In genomic region chr17:78937229-78937853, GRCm38 (mm10) we compare ENCODE assay signal across 8 mouse cellular contexts. TPM values are rescaled to one million over a fixed set of nuclear protein-coding genes. Genes with fewer than 3 reads are reported as not detected.
DNase-seq lines count a peak whose midpoint lies in the region; ATAC-seq and TF ChIP-seq lines count a peak whose summit lies in the region.

No protein-coding gene starts in this region.

- H3K27me3 ChIP-seq in ES-Bruce4 (ENCODE audit: control insufficient read depth, insufficient read depth, low read length, poor library complexity, severe bottlenecking), result no peaks in the 10 kb centered on the region
- H3K27me3 ChIP-seq in forebrain, embryonic 12.5 days, result no peaks in the 10 kb centered on the region
- H3K27me3 ChIP-seq in liver, embryonic 12.5 days (replicated peaks), result no peaks in the 10 kb centered on the region

- no peaks in the 10 kb centered on the region for H3K4me1 ChIP-seq in ES-Bruce4 (ENCODE audit: control insufficient read depth, insufficient read depth, low read length)
- H3K4me1 ChIP-seq in forebrain, embryonic 12.5 days, result peaks cover 21% of the 10 kb centered on the region
- H3K4me1 ChIP-seq in liver, embryonic 12.5 days, result peaks cover 46% of the 10 kb centered on the region

- peak overlapping the region; percentile 85 for H3K4me3 ChIP-seq in ES-Bruce4 (ENCODE audit: low read depth, low read length)
- peak overlapping the region; percentile 76 for H3K4me3 ChIP-seq in forebrain, embryonic 12.5 days (replicated peaks)
- peak overlapping the region; percentile 90 for H3K4me3 ChIP-seq in liver, embryonic 12.5 days

- no peak for TF ChIP-seq EP300 in ES-Bruce4 (IDR thresholded peaks at IDR 0.05; ENCODE audit: insufficient read depth, low read depth, low read length)

- H3K9me3 ChIP-seq in ES-Bruce4 (replicated peaks; ENCODE audit: control insufficient read depth, insufficient read depth, low read length, poor library complexity, severe bottlenecking), result no peaks in the 10 kb centered on the region
- H3K9me3 ChIP-seq in forebrain, embryonic 12.5 days, result no peaks in the 10 kb centered on the region
- no peaks in the 10 kb centered on the region for H3K9me3 ChIP-seq in liver, embryonic 12.5 days (replicated peaks)

- H3K27ac ChIP-seq in ES-Bruce4 (ENCODE audit: insufficient read depth, low read length), result no peak overlapping the region
- H3K27ac ChIP-seq in forebrain, embryonic 12.5 days, result 0 out of 2 replicates have a peak overlapping the region, but pooled peaks have one; percentile 31
- H3K27ac ChIP-seq in liver, embryonic 12.5 days, result peak overlapping the region; percentile 61

- no peak for TF ChIP-seq POLR2A in ES-Bruce4 (IDR thresholded peaks at IDR 0.05; ENCODE audit: insufficient read depth, low read length)

- peaks cover 33% of the 10 kb centered on the region for H3K36me3 ChIP-seq in ES-Bruce4 (ENCODE audit: control insufficient read depth, insufficient read depth, low read length, poor library complexity, severe bottlenecking)
- peaks cover 42% of the 10 kb centered on the region for H3K36me3 ChIP-seq in forebrain, embryonic 12.5 days (replicated peaks)
- H3K36me3 ChIP-seq in liver, embryonic 12.5 days, result peaks cover 51% of the 10 kb centered on the region

- ATAC-seq in forebrain, embryonic 12.5 days (ENCODE audit: low FRiP score), result peak; percentile 30; the same call in 1 of the 2 replicates
- peak; percentile 30 for ATAC-seq in liver, embryonic 12.5 days

- peak overlapping the region; percentile 24 for H3K9ac ChIP-seq in ES-Bruce4 (ENCODE audit: low read depth, poor library complexity, severe bottlenecking)
- peak overlapping the region; percentile 76 for H3K9ac ChIP-seq in forebrain, embryonic 12.5 days
- peak overlapping the region; percentile 81 for H3K9ac ChIP-seq in liver, embryonic 12.5 days

- WGBS in forebrain, embryonic 12.5 days, result 10% methylated on average over 26 of the region's 26 CpGs
- 6% methylated on average over 26 of the region's 26 CpGs for WGBS in liver, embryonic 12.5 days (ENCODE audit: insufficient replicate concordance)

- peak; percentile 90 for DNase-seq in heart, adult 11 months
- DNase-seq in heart, postnatal 25 days (ENCODE audit: low spot score), result no peak
- peak; percentile 18 for DNase-seq in testis, postnatal 14 days (ENCODE audit: low spot score)
- no peak for DNase-seq in spleen, adult 12 weeks (ENCODE audit: low spot score)
- DNase-seq in left cerebral cortex, adult 8-10 months (ENCODE audit: low spot score in 2 of 2), result no peak

- intact Hi-C loops in heart, postnatal 25 days (cut with DNase I), result loop anchor here (2.0 to 5.0 kb wide), 3 partner anchors 55 to 100 kb away; partner anchors contain the start of genes Eif2ak2, Gpatch11, Heatr5b and Prkd3

- TF ChIP-seq CTCF in ES-Bruce4 (IDR thresholded peaks at IDR 0.05; ENCODE audit: low read depth, low read length), result no peak

- H3K4me2 ChIP-seq in forebrain, embryonic 12.5 days, result peak overlapping the region; percentile 77
- peak overlapping the region; percentile 87 for H3K4me2 ChIP-seq in liver, embryonic 12.5 days

RNA-seq across cellular contexts. Expression of gene Ndufaf7, which starts 0.4 kb away (rescaled TPM):
- 10 to 100 TPM; 47.3 to 48.6 TPM for total RNA-seq in heart, postnatal 25 days (2021)
- polyA plus RNA-seq in ES-Bruce4 (2011; ENCODE audit: insufficient read depth, insufficient read length, low read depth, missing spikeins), result 54.5 and 64.2 TPM in 2 replicates
- polyA plus RNA-seq in forebrain, embryonic 12.5 days (2016; fragmentation: Nextera tagmentation; extraction: Ambion mirVana), result 46.3 and 55.6 TPM in 2 replicates
- polyA plus RNA-seq in liver, embryonic 12.5 days (2016; fragmentation: Nextera tagmentation; extraction: Ambion mirVana), result 38.7 and 41.8 TPM in 2 replicates
- total RNA-seq in left cerebral cortex, adult 8-10 months (2022), result 10 to 100 TPM; 47.1 to 57.8 (median 51.7) TPM

RNA-seq across cellular contexts. Expression of gene Cebpz, which starts 0.5 kb away (rescaled TPM):
- total RNA-seq in heart, postnatal 25 days (2021), result 10 to 100 TPM; 18.9 to 19.2 TPM
- polyA plus RNA-seq in ES-Bruce4 (2011; ENCODE audit: insufficient read depth, insufficient read length, low read depth, missing spikeins), result 120 and 124 TPM in 2 replicates
- polyA plus RNA-seq in forebrain, embryonic 12.5 days (2016; fragmentation: Nextera tagmentation; extraction: Ambion mirVana), result 69.2 and 76.0 TPM in 2 replicates
- 51.3 and 53.5 TPM in 2 replicates for polyA plus RNA-seq in liver, embryonic 12.5 days (2016; fragmentation: Nextera tagmentation; extraction: Ambion mirVana)
- total RNA-seq in left cerebral cortex, adult 8-10 months (2022), result 10 to 100 TPM; 30.0 to 33.4 (median 31.0) TPM

RNA-seq across cellular contexts. Expression of gene Cebpzos, which starts 21.0 kb away (rescaled TPM):
- 10 to 100 TPM; 54.9 to 58.6 TPM for total RNA-seq in heart, postnatal 25 days (2021)
- polyA plus RNA-seq in ES-Bruce4 (2011; ENCODE audit: insufficient read depth, insufficient read length, low read depth, missing spikeins), result 100 and 101 TPM in 2 replicates
- 109 and 112 TPM in 2 replicates for polyA plus RNA-seq in forebrain, embryonic 12.5 days (2016; fragmentation: Nextera tagmentation; extraction: Ambion mirVana)
- 56.2 and 59.7 TPM in 2 replicates for polyA plus RNA-seq in liver, embryonic 12.5 days (2016; fragmentation: Nextera tagmentation; extraction: Ambion mirVana)
- 10 to 100 TPM; 24.4 to 31.5 (median 28.3) TPM for total RNA-seq in left cerebral cortex, adult 8-10 months (2022)

RNA-seq across cellular contexts. Expression of gene Sult6b1, which starts 30.5 kb away (rescaled TPM):
- total RNA-seq in heart, postnatal 25 days (2021), result not detected
- 6.8 and 7.8 TPM in 2 replicates for polyA plus RNA-seq in ES-Bruce4 (2011; ENCODE audit: insufficient read depth, insufficient read length, low read depth, missing spikeins)
- polyA plus RNA-seq in forebrain, embryonic 12.5 days (2016; fragmentation: Nextera tagmentation; extraction: Ambion mirVana), result 0.18 TPM in 1 of 2 replicates, not detected in the other
- polyA plus RNA-seq in liver, embryonic 12.5 days (2016; fragmentation: Nextera tagmentation; extraction: Ambion mirVana), result 0.12 TPM in 1 of 2 replicates, not detected in the other
- total RNA-seq in left cerebral cortex, adult 8-10 months (2022), result under 1 TPM in 2 of 4 experiments, not detected in 2; 0.46 to 0.68 TPM

RNA-seq across cellular contexts. Expression of gene Eif2ak2, which starts 55.0 kb away (rescaled TPM):
- 1 to 10 TPM; 8.5 to 9.7 TPM for total RNA-seq in heart, postnatal 25 days (2021)
- polyA plus RNA-seq in ES-Bruce4 (2011; ENCODE audit: insufficient read depth, insufficient read length, low read depth, missing spikeins), result 21.0 and 22.4 TPM in 2 replicates
- polyA plus RNA-seq in forebrain, embryonic 12.5 days (2016; fragmentation: Nextera tagmentation; extraction: Ambion mirVana), result 6.5 and 7.4 TPM in 2 replicates
- polyA plus RNA-seq in liver, embryonic 12.5 days (2016; fragmentation: Nextera tagmentation; extraction: Ambion mirVana), result 10.3 and 12.0 TPM in 2 replicates
- total RNA-seq in left cerebral cortex, adult 8-10 months (2022), result 10 to 100 TPM in 1 of 4 experiments, 1 to 10 TPM in 3; 5.8 to 13.6 (median 8.0) TPM

Comparison
In these comparisons a context has a peak if more than half of its experiments do, and no peak if none do; other contexts are left out.
1. DNase-seq: peak in heart, adult 11 months (single experiment) and testis, postnatal 14 days (single experiment); none in heart, postnatal 25 days (single experiment), spleen, adult 12 weeks (single experiment) and left cerebral cortex, adult 8-10 months (0 of 2).
2. H3K9ac ChIP-seq: peak in every context shown above with its lines; median percentile 81 in liver, embryonic 12.5 days; 76 in forebrain, embryonic 12.5 days; 24 in ES-Bruce4.
3. Peak in every context shown above with its lines, with median percentiles within 50 percentile points of each other: H3K4me3 ChIP-seq.